Mouse (Mus musculus) heart, postnatal 0 days (tissue): ENCODE measurements around the gene Ky. TPM values are rescaled to one million over a fixed set of nuclear protein-coding genes. Genes with fewer than 3 reads are reported as not detected.
A peak's percentile ranks its signal among the peaks of the same experiment; 100 is the strongest.

Experiments
- ATAC-seq: fragments of 200-750 bp; cut with Nextera tagmentation; 2 replicates; pipeline ENCODE4 v1.8.0; 2017; ENCODE audit warnings: low read depth, moderate number of reproducible peaks, moderate library complexity; ENCODE audit not compliant: insufficient read depth
- DNase-seq: peaks from one replicate; pipeline ENCODE4 v3.0.0-alpha.2; 2016; ENCODE audit warnings: low spot score
- H3K27ac ChIP-seq: fragments of 300-500 bp; sonication (generic); 2 replicates; pipeline ENCODE4 v1.5.1; 2014; ENCODE audit warnings: low read depth, mild to moderate bottlenecking
- H3K27me3 ChIP-seq: fragments of 300-500 bp; sonication (generic); 2 replicates; pipeline ENCODE4 v1.6.1; 2014; ENCODE audit warnings: low read length, mixed read lengths; ENCODE audit not compliant: control insufficient read depth, insufficient read depth
- H3K36me3 ChIP-seq: fragments of 300-500 bp; sonication (generic); replicated peaks from 2 replicates; pipeline ENCODE4 v1.6.1; 2014; ENCODE audit warnings: low read length, mixed read lengths; ENCODE audit not compliant: control insufficient read depth, insufficient read depth
- H3K4me1 ChIP-seq: fragments of 300-500 bp; sonication (generic); 2 replicates; pipeline ENCODE4 v1.6.1; 2014; ENCODE audit warnings: antibody characterized with exemption; ENCODE audit not compliant: control insufficient read depth, insufficient read depth
- H3K4me2 ChIP-seq: fragments of 300-500 bp; sonication (generic); 2 replicates; pipeline ENCODE4 v1.6.1; 2014; ENCODE audit warnings: low read depth, mild to moderate bottlenecking, low read length, moderate library complexity
- H3K4me3 ChIP-seq: fragments of 300-500 bp; sonication (generic); 2 replicates; pipeline ENCODE4 v1.5.1; 2014; ENCODE audit warnings: low read depth, low read length
- H3K9ac ChIP-seq: fragments of 300-500 bp; sonication (generic); replicated peaks from 2 replicates; pipeline ENCODE4 v1.6.1; 2014; ENCODE audit warnings: low read depth, low read length, mixed read lengths
- H3K9me3 ChIP-seq: fragments of 300-500 bp; sonication (generic); replicated peaks from 2 replicates; pipeline ENCODE4 v1.6.1; 2016; ENCODE audit warnings: low read length; ENCODE audit not compliant: control insufficient read depth
- CTCF ChIP-seq: IDR thresholded peaks from 2 replicates; pipeline ENCODE4 v1.5.1; 2016; ENCODE audit warnings: antibody characterized with exemption, control low read depth, low read depth
- EP300 ChIP-seq: IDR thresholded peaks from 2 replicates; pipeline ENCODE4 v1.6.1; 2016; ENCODE audit warnings: antibody characterized with exemption, low read depth
- WGBS: fragments of 180-500 bp; shearing (Covaris S2); extraction: QIAGEN DNeasy Blood & Tissue Kit; methylation state at CpG from one replicate; pipeline ENCODE4 v1.1.7; 2014; 5-methylcytosine and 5-hydroxymethylcytosine counted together
- polyA plus RNA-seq: library from polyadenylated mRNA; unstranded; fragments of >200 nt; fragmentation: Nextera tagmentation; extraction: Ambion mirVana; gene quantifications from 2 replicates; pipeline ENCODE4 v1.2.1, GENCODE M21; 2015
- total RNA-seq: library from RNA; depleted of rRNA; stranded (reverse); fragments of >200 nt; gene quantifications from 2 replicates; pipeline ENCODE4 v1.2.3, GENCODE M21; 2014; ENCODE audit warnings: low replicate concordance

Gene Ky
- total and polyA plus RNA-seq, 2 experiments from 2014 or later = 2.1 to 22.1 TPM

- no peak overlapping the region for H3K4me3 ChIP-seq
- H3K36me3 ChIP-seq = no peaks in the 10 kb centered on the region
- H3K27ac ChIP-seq = no peak overlapping the region
- H3K9ac ChIP-seq = no peak overlapping the region
- DNase-seq (no peak), ATAC-seq (no peak)
- no peaks in the 10 kb centered on the region for H3K27me3 ChIP-seq
- H3K4me1 ChIP-seq = peaks cover 20% of the 10 kb centered on the region
- H3K9me3 ChIP-seq = no peaks in the 10 kb centered on the region
- no peak overlapping the region for H3K4me2 ChIP-seq
- WGBS = 97% methylated on average over 2 of the region's 2 CpGs
- TF ChIP-seq CTCF = no peak
- no peak for TF ChIP-seq EP300
These were observed 11.6 kb upstream of the Ky start for GRCm38 (mm10) chr9:102493916-102494315.

- Histone ChIP-seq H3K4me2 (no peak overlapping the region), H3K27me3 (no peaks in the 10 kb centered on the region), H3K27ac (no peak overlapping the region), H3K36me3 (no peaks in the 10 kb centered on the region), H3K9me3 (no peaks in the 10 kb centered on the region), H3K4me1 (peaks cover 23% of the 10 kb centered on the region), H3K4me3 (no peak overlapping the region), H3K9ac (no peak overlapping the region)
- DNase-seq (no peak), ATAC-seq (no peak)
- TF ChIP-seq EP300 (no peak), CTCF (no peak)
- WGBS = 81% methylated on average over 9 of the region's 9 CpGs
These were observed 11.1 kb upstream of the Ky start for GRCm38 (mm10) chr9:102494454-102494853.

- H3K36me3 ChIP-seq = no peaks in the 10 kb centered on the region
- no peak overlapping the region for H3K4me2 ChIP-seq
- H3K9ac ChIP-seq = no peak overlapping the region
- 84% methylated on average over 4 of the region's 4 CpGs for WGBS
- no peaks in the 10 kb centered on the region for H3K27me3 ChIP-seq
- TF ChIP-seq EP300 (no peak), CTCF (no peak)
- DNase-seq (no peak), ATAC-seq (no peak)
- H3K9me3 ChIP-seq = no peaks in the 10 kb centered on the region
- H3K4me1 ChIP-seq = peaks cover 25% of the 10 kb centered on the region
- no peak overlapping the region for H3K4me3 ChIP-seq
- H3K27ac ChIP-seq = no peak overlapping the region
These were observed 10.3 kb upstream of the Ky start for GRCm38 (mm10) chr9:102495266-102495665.

- peaks cover 34% of the 10 kb centered on the region for H3K4me1 ChIP-seq
- H3K4me2 ChIP-seq = no peak overlapping the region
- peak overlapping the region; percentile 90; the same call in 1 of the 2 replicates for H3K27ac ChIP-seq
- no peak overlapping the region for H3K4me3 ChIP-seq
- H3K9ac ChIP-seq = no peak overlapping the region
- no peak for ATAC-seq
- no peaks in the 10 kb centered on the region for H3K36me3 ChIP-seq
- H3K9me3 ChIP-seq = no peaks in the 10 kb centered on the region
- WGBS = 88% methylated on average over 3 of the region's 3 CpGs
- DNase-seq = no peak
- TF ChIP-seq CTCF (no peak), EP300 (no peak)
- H3K27me3 ChIP-seq = no peaks in the 10 kb centered on the region
These were observed 9.0 kb upstream of the Ky start for GRCm38 (mm10) chr9:102496481-102497041.

- DNase-seq (no peak), ATAC-seq (peak; percentile 40)
- WGBS = 51% methylated on average over 9 of the region's 9 CpGs
- Histone ChIP-seq H3K9me3 (no peaks in the 10 kb centered on the region), H3K27ac (peak overlapping the region; percentile 90), H3K4me2 (no peak overlapping the region), H3K4me3 (no peak overlapping the region), H3K9ac (no peak overlapping the region), H3K36me3 (no peaks in the 10 kb centered on the region), H3K4me1 (peaks cover 34% of the 10 kb centered on the region), H3K27me3 (no peaks in the 10 kb centered on the region)
- TF ChIP-seq EP300 (no peak), CTCF (no peak)
These were observed 8.4 kb upstream of the Ky start for GRCm38 (mm10) chr9:102497089-102497690.
